Mouse (Mus musculus) c-Kit-positive CD71-positive TER-119-positive erythroid progenitor cells, embryonic 14.5 days (primary cell): Measurements from ENCODE around the gene Prdm1.
A peak's percentile ranks its signal among the peaks of the same experiment; 100 is the strongest.

ENCODE experiments used
- DNase-seq: peaks from one replicate; pipeline ENCODE4 v3.0.0-alpha.2; 2013; ENCODE audit warnings: low spot score

Gene Prdm1

GRCm38 (mm10) chr10:44528291-44529082 lies at the start of gene Prdm1:
Prdm1 (minus strand) TSS chr10:44528501.
- DNase-seq: no peak

- DNase-seq: no peak
These were observed 37.7 kb upstream of the Prdm1 start for GRCm38 (mm10) chr10:44565971-44566370.

GRCm38 (mm10) chr10:44565109-44565508 lies 36.8 kb upstream of the Prdm1 start:
- no peak for DNase-seq

GRCm38 (mm10) chr10:44556845-44557244 lies 28.5 kb upstream of the Prdm1 start:
- DNase-seq: peak; percentile 27

GRCm38 (mm10) chr10:44555317-44555716 lies 27.0 kb upstream of the Prdm1 start:
- peak; percentile 18 for DNase-seq

- no peak for DNase-seq
These were observed 25.3 kb upstream of the Prdm1 start for GRCm38 (mm10) chr10:44553648-44554047.

GRCm38 (mm10) chr10:44539033-44539578 lies 10.8 kb upstream of the Prdm1 start:
- no peak for DNase-seq

- DNase-seq: no peak
These were observed 9.8 kb upstream of the Prdm1 start for GRCm38 (mm10) chr10:44538137-44538536.

GRCm38 (mm10) chr10:44530067-44530360 lies 1.7 kb upstream of the Prdm1 start:
- no peak for DNase-seq

GRCm38 (mm10) chr10:44529218-44530066 lies 1.1 kb upstream of the Prdm1 start:
- peak; percentile 83 for DNase-seq

- no peak for DNase-seq
These were observed 650 bp downstream of the Prdm1 start for GRCm38 (mm10) chr10:44527651-44528050.

GRCm38 (mm10) chr10:44526751-44527591 lies 1.3 kb downstream of the Prdm1 start:
- DNase-seq: no peak

- DNase-seq: no peak
These were observed 8.1 kb downstream of the Prdm1 start for GRCm38 (mm10) chr10:44520189-44520588.

GRCm38 (mm10) chr10:44518631-44519030 lies 9.7 kb downstream of the Prdm1 start:
- DNase-seq: no peak

GRCm38 (mm10) chr10:44513108-44513507 lies 15.2 kb downstream of the Prdm1 start:
- no peak for DNase-seq

GRCm38 (mm10) chr10:44511029-44511428 lies 17.3 kb downstream of the Prdm1 start:
- DNase-seq: no peak

- no peak for DNase-seq
These were observed 19.7 kb downstream of the Prdm1 start for GRCm38 (mm10) chr10:44508649-44509048.

- DNase-seq: no peak
These were observed 20.3 kb downstream of the Prdm1 start for GRCm38 (mm10) chr10:44507984-44508383.

- DNase-seq: no peak
These were observed 25.4 kb downstream of the Prdm1 start for GRCm38 (mm10) chr10:44502891-44503290.

GRCm38 (mm10) chr10:44499897-44500519 lies 28.3 kb downstream of the Prdm1 start:
- no peak for DNase-seq

GRCm38 (mm10) chr10:44493818-44494492 lies 34.3 kb downstream of the Prdm1 start:
- DNase-seq: no peak
